Comparison of ENCODE assay signal across 8 mouse cellular contexts in genomic region chr10:77342842-77343241, GRCm38 (mm10).
DNase-seq lines count a peak whose midpoint lies in the region; ATAC-seq lines count a peak whose summit lies in the region.
"Had no signal": no experiment of that assay in that cellular context is flagged by ENCODE, and none has a peak within 500 bp of the region (broad histone marks: within the 10 kb centered on the region; RNA-seq: fewer than 3 reads in every experiment).

No protein-coding gene starts in this region.

- peak; percentile 17; a peak in 1 of 4 replicates for ATAC-seq in hematopoietic stem cell, adult 5-6 weeks (replicated peaks in 1 of 2; ENCODE audit: insufficient read depth in 1 of 2, low FRiP score in 2 of 2, low TSS enrichment in 1 of 2, low read depth in 1 of 2, poor library complexity in 2 of 2, severe bottlenecking in 2 of 2)

- peak; percentile 49 for DNase-seq in ovary, postnatal 36 days (ENCODE audit: low spot score)
- DNase-seq in ovary, postnatal 10 days (ENCODE audit: low spot score): no peak
- peak; percentile 24 to 39 for DNase-seq in frontal cortex, postnatal 10 days (ENCODE audit: low spot score in 2 of 2)
- DNase-seq in telencephalon, adult 2 months (ENCODE audit: low read depth, low spot score): peak; percentile 60
- DNase-seq in kidney, adult 8-10 months: no peak
- DNase-seq in thymus, postnatal 25 days: no peak
- DNase-seq: liver, embryonic 13.5 days had no signal

Comparison
In these comparisons a context has a peak if more than half of its experiments do, and no peak if none do; other contexts are left out.
1. DNase-seq: peak in ovary, postnatal 36 days (single experiment), frontal cortex, postnatal 10 days (2 of 2) and telencephalon, adult 2 months (single experiment); none in ovary, postnatal 10 days (single experiment), kidney, adult 8-10 months (0 of 2) and thymus, postnatal 25 days (single experiment).